Mouse (Mus musculus) ES-Bruce4 (cell line): ENCODE measurements around the gene Mipol1. TPM values are rescaled to one million over a fixed set of nuclear protein-coding genes. Genes with fewer than 3 reads are reported as not detected.

ENCODE experiments used
- H3K27ac ChIP-seq: 2 replicates; pipeline ENCODE4 v1.5.1; 2012; ENCODE audit warnings: low read length, inconsistent platforms; ENCODE audit not compliant: insufficient read depth
- H3K27me3 ChIP-seq: 2 replicates; pipeline ENCODE4 v1.6.1; 2012; ENCODE audit warnings: mild to moderate bottlenecking, low read length, inconsistent platforms; ENCODE audit not compliant: control insufficient read depth, poor library complexity, insufficient read depth, severe bottlenecking
- H3K36me3 ChIP-seq: 2 replicates; pipeline ENCODE4 v1.6.1; 2012; ENCODE audit warnings: inconsistent platforms, mild to moderate bottlenecking, low read length, moderate library complexity; ENCODE audit not compliant: control insufficient read depth, poor library complexity, insufficient read depth, severe bottlenecking
- H3K4me1 ChIP-seq: one replicate; pipeline ENCODE4 v1.8.1; 2011; ENCODE audit warnings: low read length; ENCODE audit not compliant: control insufficient read depth, insufficient read depth
- H3K4me3 ChIP-seq: 2 replicates; pipeline ENCODE4 v1.5.1; 2011; ENCODE audit warnings: low read depth, mild to moderate bottlenecking, low read length
- H3K9ac ChIP-seq: 2 replicates; pipeline ENCODE4 v1.6.1; 2012; ENCODE audit warnings: low read depth, mild to moderate bottlenecking, inconsistent platforms; ENCODE audit not compliant: poor library complexity, severe bottlenecking
- H3K9me3 ChIP-seq: replicated peaks from 2 replicates; pipeline ENCODE4 v1.6.1; 2012; ENCODE audit warnings: mild to moderate bottlenecking, low read length, inconsistent platforms; ENCODE audit not compliant: control insufficient read depth, poor library complexity, insufficient read depth, severe bottlenecking
- CTCF ChIP-seq: IDR thresholded peaks from one replicate; pipeline ENCODE4 v1.8.1; 2011; ENCODE audit warnings: low read depth, low read length
- EP300 ChIP-seq: IDR thresholded peaks from 2 replicates; pipeline ENCODE4 v1.6.1; 2011; ENCODE audit warnings: low read depth, low read length; ENCODE audit not compliant: insufficient read depth
- POLR2A ChIP-seq: IDR thresholded peaks from one replicate; pipeline ENCODE4 v1.8.1; 2011; ENCODE audit warnings: low read length; ENCODE audit not compliant: insufficient read depth
- polyA plus RNA-seq: library from polyadenylated mRNA; stranded (reverse); fragments of >200 nt; gene quantifications from 2 replicates; pipeline ENCODE4 v1.2.4, GENCODE M21; 2011; ENCODE audit warnings: low read depth; ENCODE audit not compliant: missing spikeins, insufficient read depth, insufficient read length

The Mipol1 gene
- polyA plus RNA-seq, 1 experiment, result 31.3 TPM

DNA sequence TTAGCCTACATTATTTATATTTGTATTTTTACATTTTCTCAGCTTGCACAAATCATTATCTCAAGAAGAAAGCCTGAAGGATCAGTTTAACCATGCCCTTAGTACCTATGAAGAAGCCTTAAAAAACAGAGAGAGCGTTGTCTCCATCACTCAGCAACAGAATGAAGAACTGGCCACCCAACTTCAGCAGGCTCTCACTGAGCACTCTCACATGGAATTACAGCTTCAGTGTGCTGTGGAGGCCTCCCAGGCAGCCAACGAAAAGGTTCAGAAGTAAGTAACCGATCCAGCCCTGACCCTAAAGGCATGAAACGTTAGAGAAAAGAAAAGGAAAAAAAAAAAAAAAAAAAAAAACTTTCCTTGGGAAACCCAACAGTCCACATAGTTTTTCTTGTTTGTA, 226.7 kb downstream of the Mipol1 start:
- no peaks in the 10 kb centered on the region for H3K27me3 ChIP-seq
- no peak overlapping the region for H3K27ac ChIP-seq
- no peak for TF ChIP-seq EP300
- TF ChIP-seq CTCF, result no peak
- TF ChIP-seq POLR2A, result no peak
- no peaks in the 10 kb centered on the region for H3K36me3 ChIP-seq
- H3K9ac ChIP-seq, result no peak overlapping the region
- no peaks in the 10 kb centered on the region for H3K4me1 ChIP-seq
- no peaks in the 10 kb centered on the region for H3K9me3 ChIP-seq
- H3K4me3 ChIP-seq, result no peak overlapping the region

DNA sequence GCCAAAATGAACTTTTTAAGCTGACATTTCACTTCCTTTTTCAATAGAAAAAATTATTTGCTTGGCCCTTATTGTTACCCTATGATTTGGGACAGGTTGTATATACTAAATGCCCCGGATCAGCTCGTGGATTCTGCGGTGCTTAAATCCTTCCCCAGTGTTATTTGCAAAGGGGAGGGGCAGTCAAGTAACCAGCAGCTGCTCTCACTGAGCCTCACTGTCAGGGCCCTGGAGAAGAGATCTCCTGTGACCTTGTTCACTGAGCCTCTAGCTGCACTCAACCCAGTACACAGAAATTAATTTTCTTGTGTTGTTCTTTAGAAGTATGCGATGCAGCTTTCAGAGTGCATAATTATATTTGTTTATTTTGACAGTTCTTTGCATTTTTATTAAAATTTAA, 227.1 kb downstream of the Mipol1 start:
- no peak overlapping the region for H3K27ac ChIP-seq
- H3K9me3 ChIP-seq, result no peaks in the 10 kb centered on the region
- no peaks in the 10 kb centered on the region for H3K4me1 ChIP-seq
- no peak for TF ChIP-seq POLR2A
- TF ChIP-seq CTCF, result no peak
- TF ChIP-seq EP300, result no peak
- no peaks in the 10 kb centered on the region for H3K27me3 ChIP-seq
- H3K36me3 ChIP-seq, result no peaks in the 10 kb centered on the region
- no peak overlapping the region for H3K9ac ChIP-seq
- H3K4me3 ChIP-seq, result no peak overlapping the region

DNA sequence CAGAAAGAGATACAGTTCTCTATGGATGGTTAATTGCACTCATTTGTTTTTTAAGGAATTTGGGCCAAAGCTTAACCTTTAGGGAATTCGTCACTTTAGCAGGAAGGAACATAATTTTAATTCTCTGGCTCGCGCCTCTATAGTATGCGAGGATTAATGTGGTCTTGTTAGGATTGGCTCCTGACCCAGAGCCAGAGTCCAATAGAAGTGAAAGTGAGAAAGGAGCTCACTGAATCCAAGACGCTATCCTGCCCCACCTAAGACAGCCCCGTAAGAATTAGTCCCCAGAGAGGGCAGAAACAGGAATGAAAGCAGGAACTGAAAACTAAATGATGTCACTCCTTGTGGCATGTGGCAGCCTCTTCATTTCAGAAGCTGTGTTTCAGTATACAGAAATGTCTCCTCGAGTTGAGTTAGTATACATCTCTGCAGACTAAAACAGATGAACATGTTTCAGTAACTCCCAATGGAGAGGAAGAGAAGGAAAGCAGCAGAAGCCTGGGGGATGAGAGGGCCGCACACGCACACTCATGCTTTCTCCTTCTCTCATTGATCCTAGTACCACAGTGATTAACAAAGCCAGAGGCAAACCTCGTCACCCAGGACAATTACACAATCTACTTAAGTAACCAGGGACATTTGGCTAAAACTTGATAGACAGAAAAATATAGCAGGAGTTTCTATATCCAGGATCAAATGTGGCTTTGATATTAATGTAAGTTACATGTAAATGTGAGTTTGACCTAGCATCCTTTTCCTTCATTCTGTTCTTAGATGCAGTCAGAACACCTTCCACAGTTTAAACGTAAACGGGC, 234.5 kb downstream of the Mipol1 start:
- no peak overlapping the region for H3K9ac ChIP-seq
- TF ChIP-seq POLR2A (no peak), EP300 (no peak), CTCF (no peak)
- H3K4me1 ChIP-seq, result no peaks in the 10 kb centered on the region
- H3K4me3 ChIP-seq, result no peak overlapping the region
- H3K27ac ChIP-seq, result no peak overlapping the region
- H3K27me3 ChIP-seq, result no peaks in the 10 kb centered on the region
- no peaks in the 10 kb centered on the region for H3K36me3 ChIP-seq
- no peaks in the 10 kb centered on the region for H3K9me3 ChIP-seq

DNA sequence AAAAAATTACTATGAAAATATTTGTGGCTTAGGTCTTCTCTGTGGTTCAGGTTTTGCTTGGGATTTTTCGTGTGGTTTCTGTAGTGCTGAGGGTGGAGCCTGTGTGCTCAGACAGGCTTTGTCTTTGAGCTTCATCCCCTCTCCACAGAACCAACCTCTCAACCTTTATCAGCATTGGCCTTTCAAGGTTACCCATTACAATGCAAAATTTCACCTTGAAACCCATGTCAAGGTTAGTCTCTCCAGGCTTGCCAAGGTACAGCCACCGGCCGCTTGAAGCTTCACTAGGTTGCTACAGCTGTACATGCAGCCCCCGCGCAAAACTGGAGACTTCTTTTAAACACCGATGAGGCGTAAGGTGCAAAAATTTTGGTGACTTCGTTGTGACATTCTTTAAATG, 241.6 kb downstream of the Mipol1 start:
- Histone ChIP-seq H3K9ac (no peak overlapping the region), H3K36me3 (no peaks in the 10 kb centered on the region), H3K4me1 (no peaks in the 10 kb centered on the region), H3K27ac (no peak overlapping the region), H3K27me3 (no peaks in the 10 kb centered on the region), H3K4me3 (no peak overlapping the region), H3K9me3 (no peaks in the 10 kb centered on the region)
- TF ChIP-seq POLR2A, result no peak
- 0 out of 2 replicates have a peak, but pooled peaks have one; percentile 32 for TF ChIP-seq EP300

DNA sequence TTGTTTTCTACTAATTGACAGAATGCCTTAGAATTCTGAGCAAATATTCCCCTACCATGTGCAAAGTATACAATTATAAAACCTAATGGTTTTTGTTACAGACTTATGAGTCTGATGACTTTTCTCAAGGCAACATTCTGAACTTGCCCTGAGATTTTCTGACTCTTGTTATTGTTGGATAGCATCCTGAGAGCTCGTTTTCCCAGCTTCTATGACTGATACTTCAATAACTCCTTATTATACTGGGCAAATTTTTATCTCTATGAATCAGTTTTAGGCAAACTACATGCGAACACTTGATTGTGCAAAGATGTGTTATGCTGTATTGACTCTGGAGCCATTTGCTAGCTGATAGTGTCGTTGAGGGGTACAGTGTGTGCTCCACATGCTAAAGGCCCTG, 246.6 kb downstream of the Mipol1 start:
- Histone ChIP-seq H3K9ac (no peak overlapping the region), H3K9me3 (no peaks in the 10 kb centered on the region), H3K4me1 (no peaks in the 10 kb centered on the region), H3K36me3 (no peaks in the 10 kb centered on the region), H3K27me3 (no peaks in the 10 kb centered on the region), H3K4me3 (no peak overlapping the region), H3K27ac (no peak overlapping the region)
- no peak for TF ChIP-seq EP300
- no peak for TF ChIP-seq POLR2A
- TF ChIP-seq CTCF, result no peak

DNA sequence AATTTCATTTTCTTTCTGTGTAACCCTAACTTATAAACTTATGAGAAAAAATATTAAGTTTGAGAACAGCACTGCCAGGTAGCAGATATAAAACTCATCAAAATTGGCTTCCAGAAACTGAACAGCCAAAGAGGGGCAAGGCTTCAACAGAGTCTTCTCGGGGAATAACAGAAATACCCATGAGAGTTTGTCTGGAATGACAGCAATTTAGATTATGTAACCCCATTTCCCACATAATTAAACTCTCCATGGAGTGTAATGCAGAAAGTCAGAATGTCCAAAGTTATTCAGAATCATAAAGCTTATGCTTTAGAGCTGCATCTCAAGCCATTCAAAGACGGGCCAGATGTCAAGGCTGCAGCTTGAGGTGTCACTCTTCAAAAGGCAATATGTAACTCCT, 251.6 kb downstream of the Mipol1 start:
- no peaks in the 10 kb centered on the region for H3K9me3 ChIP-seq
- no peak overlapping the region for H3K27ac ChIP-seq
- no peaks in the 10 kb centered on the region for H3K27me3 ChIP-seq
- H3K36me3 ChIP-seq, result no peaks in the 10 kb centered on the region
- TF ChIP-seq EP300, result no peak
- TF ChIP-seq CTCF, result no peak
- TF ChIP-seq POLR2A, result no peak
- no peaks in the 10 kb centered on the region for H3K4me1 ChIP-seq
- no peak overlapping the region for H3K9ac ChIP-seq
- no peak overlapping the region for H3K4me3 ChIP-seq
